Mouse (Mus musculus) myocyte (in vitro differentiated cells): ENCODE measurements around the gene Fam3a.

Experiments
- E2F4 ChIP-seq: IDR thresholded peaks from one replicate; pipeline ENCODE4 v1.6.1; 2011; ENCODE audit warnings: mild to moderate bottlenecking, control low read depth, moderate library complexity; ENCODE audit not compliant: insufficient read depth
- MAX ChIP-seq: IDR thresholded peaks from one replicate; pipeline ENCODE4 v1.6.1; 2011; ENCODE audit warnings: low read depth, mild to moderate bottlenecking, control low read depth
- MYOG ChIP-seq, 3 experiments: IDR thresholded peaks; one replicate each; pipeline ENCODE4 v1.6.1; 2011; ENCODE audit warnings: control low read depth in 2 of 3, low read depth in 2 of 3, mild to moderate bottlenecking in 2 of 3; ENCODE audit not compliant: insufficient read length in 2 of 3, control insufficient read depth in 1 of 3, insufficient read depth in 1 of 3
- POLR2A ChIP-seq: IDR thresholded peaks from one replicate; pipeline ENCODE4 v1.6.1; 2011; ENCODE audit warnings: low read depth, mild to moderate bottlenecking, control low read depth, moderate library complexity; ENCODE audit not compliant: insufficient read length
- POLR2AphosphoS2 ChIP-seq: IDR thresholded peaks from one replicate; pipeline ENCODE4 v1.6.1; 2011; ENCODE audit warnings: low read depth, control low read depth; ENCODE audit not compliant: insufficient read length
- TCF12 ChIP-seq: IDR thresholded peaks from one replicate; pipeline ENCODE4 v1.6.1; 2011; ENCODE audit warnings: mild to moderate bottlenecking, control low read depth; ENCODE audit not compliant: poor library complexity, insufficient read depth, severe bottlenecking
- USF1 ChIP-seq: IDR thresholded peaks from one replicate; pipeline ENCODE4 v1.6.1; 2011; ENCODE audit warnings: low read depth, mild to moderate bottlenecking, control low read depth, moderate library complexity

DNA sequence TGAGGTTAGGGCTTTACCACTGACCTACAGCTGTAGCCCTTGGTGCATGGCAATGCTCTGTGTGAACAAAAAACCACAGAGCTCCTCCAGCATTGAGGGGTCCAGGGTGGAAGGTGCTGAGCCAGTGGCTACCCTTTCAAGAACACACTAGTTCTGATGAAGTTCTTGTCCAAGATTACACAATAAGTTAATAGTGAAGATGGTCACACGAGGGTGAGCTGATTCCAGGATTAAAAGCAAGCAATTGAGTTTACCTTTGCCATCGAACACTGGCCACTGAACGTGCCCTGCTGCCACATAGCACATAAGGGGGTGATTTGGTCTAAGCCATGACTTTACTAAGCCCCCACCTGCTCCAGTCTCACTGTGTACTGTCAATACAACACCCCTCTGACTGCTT lies 34.0 kb upstream of the Fam3a start:
- no peak for TF ChIP-seq POLR2A
- no peak for TF ChIP-seq MYOG (IDR thresholded peaks at IDR 0.05; ENCODE audit: control insufficient read depth in 1 of 3, insufficient read depth in 1 of 3, insufficient read length in 2 of 3, low read depth in 2 of 3)
- TF ChIP-seq E2F4: no peak
- no peak for TF ChIP-seq TCF12
- no peak for TF ChIP-seq POLR2AphosphoS2
- TF ChIP-seq USF1: no peak
- no peak for TF ChIP-seq MAX
